9 mouse cellular contexts compared by ENCODE assay signal in the genomic region with DNA sequence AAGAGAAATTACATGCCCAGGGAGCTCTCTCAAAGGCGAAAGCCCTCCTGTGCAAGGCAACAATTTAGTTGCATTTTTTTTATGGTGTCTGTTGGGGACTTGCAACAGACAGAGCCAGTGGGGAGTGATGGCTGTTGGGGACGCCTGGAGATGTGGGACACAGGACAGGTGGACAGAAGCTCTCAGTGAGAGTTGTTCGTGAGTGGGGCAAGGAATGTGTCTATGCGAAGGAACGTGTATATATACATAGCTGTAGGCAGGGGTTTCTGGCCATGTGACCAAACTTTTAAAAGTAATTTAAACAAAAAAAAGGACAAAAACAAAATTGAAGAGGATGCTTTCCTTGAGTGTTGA. TPM values are rescaled to one million over a fixed set of nuclear protein-coding genes. Genes with fewer than 3 reads are reported as not detected.
DNase-seq lines count a peak whose midpoint lies in the region; ATAC-seq and TF ChIP-seq lines count a peak whose summit lies in the region.
"Had no signal": no experiment of that assay in that cellular context is flagged by ENCODE, and none has a peak within 500 bp of the region (broad histone marks: within the 10 kb centered on the region; RNA-seq: fewer than 3 reads in every experiment).

No protein-coding gene starts in this region.

- TF ChIP-seq POLR2A in lung, adult 2 months (IDR thresholded peaks at IDR 0.05; ENCODE audit: borderline replicate concordance, extremely low read depth, low read depth, low read length) = no peak

- no peaks in the 10 kb centered on the region for H3K9me3 ChIP-seq in heart, embryonic 11.5 days (replicated peaks; ENCODE audit: control insufficient read depth, low read length)
- H3K9me3 ChIP-seq in lung, embryonic 16.5 days (ENCODE audit: control insufficient read depth, low read length) = no peaks in the 10 kb centered on the region
- H3K9me3 ChIP-seq in intestine, embryonic 14.5 days (ENCODE audit: control insufficient read depth, low read length) = no peaks in the 10 kb centered on the region
- H3K9me3 ChIP-seq in stomach, embryonic 14.5 days (ENCODE audit: control insufficient read depth, low read depth, low read length) = no peaks in the 10 kb centered on the region

- DNase-seq in heart, adult 9 months (ENCODE audit: low spot score in 2 of 2) = no peak
- DNase-seq in lung, adult 2 months = no peak
- DNase-seq in intestine, embryonic 14.5 days (ENCODE audit: low spot score) = no peak
- DNase-seq in left cerebral cortex, adult 11 months (ENCODE audit: low spot score) = no peak
- no peak for DNase-seq in adipocyte (ENCODE audit: low spot score)

- no peak overlapping the region for H3K27ac ChIP-seq in heart, embryonic 11.5 days (ENCODE audit: low read depth, low read length)
- H3K27ac ChIP-seq in lung, embryonic 16.5 days (ENCODE audit: low read length) = peak overlapping the region; percentile 24
- peak overlapping the region; percentile 70 for H3K27ac ChIP-seq in intestine, embryonic 14.5 days (ENCODE audit: low read depth)
- H3K27ac ChIP-seq in stomach, embryonic 14.5 days (ENCODE audit: low read length) = peak overlapping the region; percentile 81; the same call in 1 of the 2 replicates

- H3K4me1 ChIP-seq in heart, embryonic 11.5 days (ENCODE audit: control insufficient read depth, insufficient read depth, low read length) = peaks cover 34% of the 10 kb centered on the region
- H3K4me1 ChIP-seq in lung, embryonic 16.5 days (replicated peaks; ENCODE audit: control insufficient read depth, insufficient read depth, low read length) = peaks cover 50% of the 10 kb centered on the region
- H3K4me1 ChIP-seq in lung, adult 2 months (ENCODE audit: control insufficient read depth, insufficient read depth, low read length) = peaks cover 16% of the 10 kb centered on the region
- H3K4me1 ChIP-seq in intestine, embryonic 14.5 days (replicated peaks; ENCODE audit: control insufficient read depth, insufficient read depth, low read length) = peaks cover 29% of the 10 kb centered on the region
- peaks cover 30% of the 10 kb centered on the region for H3K4me1 ChIP-seq in stomach, embryonic 14.5 days (ENCODE audit: control insufficient read depth, insufficient read depth, low read length)

- WGBS in heart, embryonic 11.5 days (ENCODE audit: insufficient replicate concordance) = 65% methylated on average over 5 of the region's 5 CpGs
- 35% methylated on average over 5 of the region's 5 CpGs for WGBS in lung, embryonic 16.5 days
- 67% methylated on average over 5 of the region's 5 CpGs for WGBS in lung, adult 2 months
- WGBS in intestine, embryonic 14.5 days = 23% methylated on average over 5 of the region's 5 CpGs
- WGBS in stomach, embryonic 14.5 days = 28% methylated on average over 5 of the region's 5 CpGs

- no peak for ATAC-seq in heart, embryonic 11.5 days (replicated peaks; ENCODE audit: insufficient number of reproducible peaks, low FRiP score, low TSS enrichment)
- 0 out of 2 replicates have a peak, but pooled peaks have one; percentile 33 for ATAC-seq in lung, embryonic 16.5 days (ENCODE audit: low read depth)
- no peak for ATAC-seq in intestine, embryonic 14.5 days (replicated peaks; ENCODE audit: low FRiP score, low TSS enrichment, low read depth)
- 0 out of 2 replicates have a peak, but pooled peaks have one; percentile 47 for ATAC-seq in stomach, embryonic 14.5 days (ENCODE audit: insufficient number of reproducible peaks, insufficient read depth, low FRiP score, low read depth)

- H3K4me2 ChIP-seq in heart, embryonic 11.5 days = peak overlapping the region; percentile 14; the same call in 1 of the 2 replicates
- peak overlapping the region; percentile 49 for H3K4me2 ChIP-seq in lung, embryonic 16.5 days (ENCODE audit: low read depth, low read length)
- H3K4me2 ChIP-seq in intestine, embryonic 14.5 days (ENCODE audit: low read length) = peak overlapping the region; percentile 35
- peak overlapping the region; percentile 33 for H3K4me2 ChIP-seq in stomach, embryonic 14.5 days (replicated peaks; ENCODE audit: low read depth, low read length)
- H3K4me2 ChIP-seq: liver, embryonic 11.5 days had no signal

- H3K4me3 ChIP-seq in heart, embryonic 11.5 days (ENCODE audit: low read depth, low read length) = no peak overlapping the region
- no peak overlapping the region; the same call in 1 of the 2 replicates for H3K4me3 ChIP-seq in lung, embryonic 16.5 days (ENCODE audit: low read length)
- no peak overlapping the region for H3K4me3 ChIP-seq in lung, adult 2 months (replicated peaks; ENCODE audit: extremely low read depth, low read depth, low read length)
- H3K4me3 ChIP-seq in intestine, embryonic 14.5 days (ENCODE audit: low read depth, low read length) = no peak overlapping the region
- no peak overlapping the region for H3K4me3 ChIP-seq in stomach, embryonic 14.5 days (ENCODE audit: low read depth, low read length)

- no peak for TF ChIP-seq CTCF in lung, adult 2 months (IDR thresholded peaks at IDR 0.05; ENCODE audit: insufficient read depth, low read length)

- H3K27me3 ChIP-seq in heart, embryonic 11.5 days (ENCODE audit: control insufficient read depth, insufficient read depth, low read length) = no peaks in the 10 kb centered on the region
- H3K27me3 ChIP-seq in lung, embryonic 16.5 days (ENCODE audit: control insufficient read depth, insufficient read depth, low read depth, low read length) = no peaks in the 10 kb centered on the region
- H3K27me3 ChIP-seq in intestine, embryonic 14.5 days (replicated peaks; ENCODE audit: control insufficient read depth, insufficient read depth, low read length) = no peaks in the 10 kb centered on the region
- H3K27me3 ChIP-seq in stomach, embryonic 14.5 days (ENCODE audit: control insufficient read depth, insufficient read depth, low read length) = no peaks in the 10 kb centered on the region

- H3K36me3 ChIP-seq in heart, embryonic 11.5 days (ENCODE audit: control insufficient read depth, insufficient read depth, low read length) = peaks cover 8% of the 10 kb centered on the region; the same call in 1 of the 2 replicates
- H3K36me3 ChIP-seq in lung, embryonic 16.5 days (ENCODE audit: control insufficient read depth, insufficient read depth, low read length) = peaks cover 3% of the 10 kb centered on the region; the same call in 1 of the 2 replicates
- peaks cover 19% of the 10 kb centered on the region; the same call in 1 of the 2 replicates for H3K36me3 ChIP-seq in intestine, embryonic 14.5 days (ENCODE audit: control insufficient read depth, insufficient read depth, low read length)
- peaks cover 23% of the 10 kb centered on the region for H3K36me3 ChIP-seq in stomach, embryonic 14.5 days (ENCODE audit: control insufficient read depth, insufficient read depth, low read length)

- no peak overlapping the region for H3K9ac ChIP-seq in heart, embryonic 11.5 days (ENCODE audit: low read depth, low read length)
- H3K9ac ChIP-seq in lung, embryonic 16.5 days (ENCODE audit: low read length) = no peak overlapping the region
- no peak overlapping the region for H3K9ac ChIP-seq in intestine, embryonic 14.5 days (ENCODE audit: low read length)
- no peak overlapping the region for H3K9ac ChIP-seq in stomach, embryonic 14.5 days (replicated peaks; ENCODE audit: low read depth, low read length)

RNA-seq across cellular contexts. Expression of gene Pbx1, which starts 39.6 kb away (rescaled TPM):
- polyA plus RNA-seq in heart, embryonic 11.5 days (2014; fragmentation: Nextera tagmentation; extraction: Ambion mirVana) = 25.0 and 33.5 TPM in 2 replicates
- polyA plus RNA-seq in lung, embryonic 16.5 days (2015; fragmentation: Nextera tagmentation; extraction: Ambion mirVana) = 34.0 and 34.3 TPM in 2 replicates
- polyA plus RNA-seq in lung, adult 2 months (2012; rRNA removed) = 45.2 and 56.8 TPM in 2 replicates
- polyA plus RNA-seq in intestine, embryonic 14.5 days (2014; fragmentation: Nextera tagmentation; extraction: Ambion mirVana) = 37.3 and 42.3 TPM in 2 replicates
- polyA plus RNA-seq in stomach, embryonic 14.5 days (2014; fragmentation: Nextera tagmentation; extraction: Ambion mirVana) = 60.3 and 64.1 TPM in 2 replicates

Comparison
In these comparisons a context has a peak if more than half of its experiments do, and no peak if none do; other contexts are left out.
1. ATAC-seq: peak in lung, embryonic 16.5 days (single experiment) and stomach, embryonic 14.5 days (single experiment); none in heart, embryonic 11.5 days (single experiment) and intestine, embryonic 14.5 days (single experiment).
2. Peak in every context shown above with its lines, with median percentiles within 50 percentile points of each other: H3K4me2 ChIP-seq.